Mouse (Mus musculus): ENCODE results near the gene Gm3629.
"Not testable (repeated sequence)": the region's sequence is repeated elsewhere in the genome, so short reads cannot be mapped to it uniquely, and the experiment has no call there.

Gene Gm3629

DNA sequence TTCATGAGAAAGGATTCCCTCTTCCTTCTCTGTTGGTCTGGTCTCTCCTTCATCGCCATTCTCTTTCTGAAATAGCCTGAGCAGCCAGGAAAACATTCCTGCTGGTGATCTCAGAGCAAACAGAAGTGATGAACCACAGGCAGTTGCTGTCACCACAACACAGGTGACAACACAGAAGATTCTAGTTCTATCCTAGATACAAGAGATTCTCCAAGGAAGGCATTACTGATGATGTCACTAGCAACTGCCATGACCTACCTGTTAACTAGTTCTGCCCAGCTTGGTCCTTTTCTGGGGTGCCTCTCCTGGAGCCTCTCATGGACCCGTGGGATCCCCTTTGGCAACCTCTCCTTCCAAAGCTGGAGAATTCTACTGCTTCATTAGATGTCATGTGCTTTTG is at the start of gene Gm3629:
Gene Gm3629 (minus strand): TSS at position 101 of the 400 bp plus-strand sequence.
- DNase-seq (ENCODE audit: low spot score in 2 of 2) = not testable (repeated sequence)

- not testable (repeated sequence) for DNase-seq (ENCODE audit: low spot score in 2 of 2)
Measured at GRCm38 (mm10) chr14:6622318-6622717, 31.9 kb upstream of the Gm3629 start, which contains the start of gene Gm3460. Gm3460 (minus strand) TSS chr14:6622418.

DNA sequence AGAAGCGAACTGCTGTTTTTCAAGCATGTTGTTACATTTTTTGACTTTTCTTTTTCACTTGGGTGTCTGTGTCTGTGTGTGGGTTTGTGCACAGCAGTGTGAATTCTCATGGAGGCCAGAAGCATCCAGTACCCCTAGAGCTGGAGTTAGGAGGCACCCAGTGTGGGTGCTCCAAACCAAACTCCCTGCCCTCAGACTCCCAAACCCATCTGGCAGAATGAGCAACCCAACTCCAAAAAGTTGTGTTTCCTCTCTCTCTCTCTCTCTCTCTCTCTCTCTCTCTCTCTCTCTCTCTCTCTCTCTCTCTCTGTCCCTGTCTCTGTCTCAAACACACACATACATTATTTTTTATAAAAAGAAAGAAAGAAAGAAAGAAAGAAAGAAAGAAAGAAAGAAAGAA is 16.0 kb upstream of the Gm3629 start:
- peak; percentile 2 to 3 for DNase-seq (ENCODE audit: low spot score in 2 of 2)

DNA sequence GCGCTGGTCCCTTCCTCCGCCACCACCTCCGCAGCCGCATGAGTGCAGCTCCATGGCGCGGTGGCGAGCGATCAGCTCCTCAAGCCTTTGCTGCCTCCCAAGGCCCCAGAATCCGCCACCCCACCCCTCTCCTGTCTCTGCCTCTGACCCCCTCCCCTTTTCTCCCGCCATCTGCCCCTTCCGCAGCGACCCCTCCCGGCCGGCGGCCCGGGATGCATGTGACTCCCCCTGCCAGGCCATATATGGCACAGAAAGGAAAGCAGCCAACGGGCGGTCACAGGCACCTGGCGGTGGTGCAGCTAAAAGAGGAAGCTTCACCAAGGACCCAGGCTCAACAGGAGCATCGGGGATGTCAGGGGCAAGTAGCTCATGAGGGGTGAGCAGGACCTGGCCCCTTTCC is 14.6 kb upstream of the Gm3629 start:
- peak; percentile 4 to 10 for DNase-seq (ENCODE audit: low spot score in 2 of 2)

GRCm38 (mm10) chr14:6604551-6604950 is 14.1 kb upstream of the Gm3629 start:
- DNase-seq (ENCODE audit: low spot score in 2 of 2) = not testable (repeated sequence)

DNA sequence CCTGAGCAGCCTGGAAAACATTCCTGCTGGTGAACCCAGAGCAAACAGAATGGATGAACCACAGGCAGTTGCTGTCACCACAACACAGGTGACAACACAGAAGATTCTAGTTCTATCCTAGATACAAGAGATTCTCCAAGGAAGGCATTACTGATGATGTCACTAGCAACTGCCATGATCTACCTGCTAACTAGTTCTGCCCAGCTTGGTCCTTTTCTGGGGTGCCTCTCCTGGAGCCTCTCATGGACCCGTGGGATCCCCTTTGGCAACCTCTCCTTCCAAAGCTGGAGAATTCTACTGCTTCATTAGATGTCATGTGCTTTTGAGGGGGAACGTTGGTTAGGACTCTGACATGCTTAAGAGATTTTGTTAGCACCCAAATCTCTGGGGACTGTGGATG is 53.2 kb downstream of the Gm3629 start, which contains the start of gene Gm8356:
Gene Gm8356 (minus strand): TSS at position 101 of the 400 bp plus-strand sequence.
- not testable (repeated sequence) for DNase-seq (ENCODE audit: low spot score in 2 of 2)

Data from thymus, postnatal 10 days (tissue).